11 mouse cellular contexts compared by ENCODE assay signal in the genomic region with DNA sequence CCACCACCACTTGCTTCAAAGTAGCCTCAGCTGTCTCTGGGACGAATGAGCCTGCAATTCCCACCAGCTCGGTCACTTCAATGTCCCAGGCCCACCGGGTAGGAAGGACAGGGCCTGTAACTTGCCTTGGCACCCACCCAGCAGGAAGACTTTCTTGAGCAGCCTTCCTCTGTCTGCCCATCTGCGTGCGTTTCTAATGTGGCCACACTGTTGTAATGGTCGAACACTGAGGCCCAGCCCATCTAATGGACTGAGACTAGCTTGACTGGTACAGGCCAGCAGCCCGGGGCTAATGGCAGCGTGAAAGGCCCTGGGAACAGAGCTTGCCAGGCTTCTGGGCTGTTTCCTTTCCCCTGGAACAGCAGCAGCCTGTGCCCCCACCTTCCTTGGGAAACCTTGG. TPM values are rescaled to one million over a fixed set of nuclear protein-coding genes. Genes with fewer than 3 reads are reported as not detected.
DNase-seq lines count a peak whose midpoint lies in the region; ATAC-seq and TF ChIP-seq lines count a peak whose summit lies in the region.
"Had no signal": no experiment of that assay in that cellular context is flagged by ENCODE, and none has a peak within 500 bp of the region (broad histone marks: within the 10 kb centered on the region; RNA-seq: fewer than 3 reads in every experiment).

No protein-coding gene starts in this region.

- no peaks in the 10 kb centered on the region for H3K9me3 ChIP-seq in forebrain, embryonic 13.5 days (replicated peaks)
- H3K9me3 ChIP-seq in forebrain, embryonic 10.5 days: no peaks in the 10 kb centered on the region
- no peaks in the 10 kb centered on the region for H3K9me3 ChIP-seq in intestine, embryonic 16.5 days (ENCODE audit: control insufficient read depth, low read length)
- no peaks in the 10 kb centered on the region for H3K9me3 ChIP-seq in embryonic facial prominence, embryonic 10.5 days

- ATAC-seq in forebrain, embryonic 13.5 days: no peak
- no peak for ATAC-seq in intestine, embryonic 16.5 days

- H3K4me2 ChIP-seq in forebrain, embryonic 13.5 days: peak overlapping the region; percentile 78; the same call in 1 of the 2 replicates
- H3K4me2 ChIP-seq in intestine, embryonic 16.5 days (ENCODE audit: low read depth, low read length): 0 out of 2 replicates have a peak overlapping the region, but pooled peaks have one; percentile 9

- peaks cover 44% of the 10 kb centered on the region for H3K27me3 ChIP-seq in forebrain, embryonic 13.5 days
- peaks cover 68% of the 10 kb centered on the region for H3K27me3 ChIP-seq in forebrain, embryonic 10.5 days (ENCODE audit: poor library complexity, severe bottlenecking)
- H3K27me3 ChIP-seq in intestine, embryonic 16.5 days (replicated peaks; ENCODE audit: control insufficient read depth, insufficient read depth, low read length): peaks cover 28% of the 10 kb centered on the region
- H3K27me3 ChIP-seq in embryonic facial prominence, embryonic 10.5 days (replicated peaks; ENCODE audit: low read depth, poor library complexity, severe bottlenecking): peaks cover 69% of the 10 kb centered on the region

- peaks cover 35% of the 10 kb centered on the region for H3K4me1 ChIP-seq in forebrain, embryonic 13.5 days
- peaks cover 20% of the 10 kb centered on the region for H3K4me1 ChIP-seq in forebrain, embryonic 10.5 days
- peaks cover 21% of the 10 kb centered on the region for H3K4me1 ChIP-seq in brown adipose tissue, adult 24 weeks (ENCODE audit: control insufficient read depth, insufficient read depth, insufficient read length, low read length)
- peaks cover 19% of the 10 kb centered on the region for H3K4me1 ChIP-seq in intestine, embryonic 16.5 days (ENCODE audit: control insufficient read depth, insufficient read depth, low read length)
- H3K4me1 ChIP-seq in embryonic facial prominence, embryonic 10.5 days: peaks cover 33% of the 10 kb centered on the region

- no peaks in the 10 kb centered on the region for H3K36me3 ChIP-seq in forebrain, embryonic 13.5 days (ENCODE audit: poor library complexity, severe bottlenecking)
- no peaks in the 10 kb centered on the region for H3K36me3 ChIP-seq in forebrain, embryonic 10.5 days (replicated peaks)
- H3K36me3 ChIP-seq in intestine, embryonic 16.5 days (ENCODE audit: control insufficient read depth, insufficient read depth, low read length): no peaks in the 10 kb centered on the region
- no peaks in the 10 kb centered on the region for H3K36me3 ChIP-seq in embryonic facial prominence, embryonic 10.5 days (replicated peaks)

- no peak overlapping the region for H3K9ac ChIP-seq in forebrain, embryonic 13.5 days
- H3K9ac ChIP-seq in intestine, embryonic 16.5 days (ENCODE audit: low read depth, low read length): peak overlapping the region; percentile 21; the same call in 1 of the 2 replicates

- no peak for DNase-seq in forebrain, embryonic 10.5 days (ENCODE audit: extremely low spot score, low spot score)
- DNase-seq in left cerebral cortex, adult 2 months (ENCODE audit: extremely low spot score in 1 of 2, low spot score in 2 of 2): no peak
- no peak for DNase-seq in left cerebral cortex, adult 18-20 months (ENCODE audit: low spot score in 2 of 2)
- no peak for DNase-seq in gastrocnemius, postnatal 14 days
- no peak for DNase-seq in embryonic facial prominence, embryonic 10.5 days (ENCODE audit: low spot score)
- DNase-seq: spleen, adult 18-20 months had no signal

- no peak overlapping the region for H3K27ac ChIP-seq in forebrain, embryonic 13.5 days
- H3K27ac ChIP-seq in forebrain, embryonic 10.5 days: no peak overlapping the region
- peak overlapping the region; percentile 95 for H3K27ac ChIP-seq in left cerebral cortex, adult 2 months
- peak overlapping the region; percentile 64 for H3K27ac ChIP-seq in brown adipose tissue, adult 24 weeks (replicated peaks; ENCODE audit: low read depth, low read length)
- H3K27ac ChIP-seq in intestine, embryonic 16.5 days (ENCODE audit: low read length): peak overlapping the region; percentile 72
- no peak overlapping the region for H3K27ac ChIP-seq in embryonic facial prominence, embryonic 10.5 days (replicated peaks)

- WGBS in forebrain, embryonic 13.5 days: 73% methylated on average over 8 of the region's 8 CpGs
- WGBS in forebrain, embryonic 10.5 days: 80% methylated on average over 8 of the region's 8 CpGs
- 69% methylated on average over 8 of the region's 8 CpGs for WGBS in intestine, embryonic 16.5 days
- WGBS in embryonic facial prominence, embryonic 10.5 days: 67% methylated on average over 8 of the region's 8 CpGs

- no peak for TF ChIP-seq CTCF in left cerebral cortex, adult 2 months (IDR thresholded peaks at IDR 0.05)

- no peak overlapping the region for H3K4me3 ChIP-seq in forebrain, embryonic 13.5 days
- H3K4me3 ChIP-seq in forebrain, embryonic 10.5 days: no peak overlapping the region
- H3K4me3 ChIP-seq in left cerebral cortex, adult 2 months: peak overlapping the region; percentile 74
- peak overlapping the region; percentile 19 for H3K4me3 ChIP-seq in brown adipose tissue, adult 24 weeks (ENCODE audit: insufficient read depth, low read depth, low read length)
- H3K4me3 ChIP-seq in intestine, embryonic 16.5 days (ENCODE audit: low read length): no peak overlapping the region
- H3K4me3 ChIP-seq in embryonic facial prominence, embryonic 10.5 days: no peak overlapping the region

- intact Hi-C loops in left cerebral cortex, adult 2 months (cut with DNase I): no loop called here
- intact Hi-C loops in gastrocnemius, postnatal 14 days (cut with DNase I; ENCODE audit: low total_unique reads): no loop called here

RNA-seq across cellular contexts. Expression of gene Adora1, which starts 2.9 kb away (rescaled TPM):
- 3.3 and 4.6 TPM in 2 replicates for polyA plus RNA-seq in forebrain, embryonic 13.5 days (2015; fragmentation: Nextera tagmentation; extraction: Ambion mirVana)
- polyA plus RNA-seq in forebrain, embryonic 10.5 days (2016; fragmentation: Nextera tagmentation; extraction: Ambion mirVana): 0.14 and 0.36 TPM in 2 replicates
- total RNA-seq in left cerebral cortex, adult 2 months (2021): 100 to 1,000 TPM; 180 to 188 TPM
- 100 to 1,000 TPM; 167 to 172 TPM for total RNA-seq in left cerebral cortex, adult 18-20 months (2021)
- polyA plus RNA-seq in brown adipose tissue, adult 24 weeks (2012; ENCODE audit: insufficient read depth, insufficient read length, missing spikeins): 41.1 and 67.9 TPM in 2 replicates
- polyA plus RNA-seq in intestine, embryonic 16.5 days (2015; fragmentation: Nextera tagmentation; extraction: Ambion mirVana): 6.8 and 8.2 TPM in 2 replicates
- total RNA-seq in gastrocnemius, postnatal 14 days (2021): under 1 TPM; 0.58 to 0.78 TPM
- polyA plus RNA-seq in embryonic facial prominence, embryonic 10.5 days (2016; fragmentation: Nextera tagmentation; extraction: Ambion mirVana): 0.28 and 0.65 TPM in 2 replicates
- total RNA-seq: monocyte, adult 5-6 weeks had no signal

RNA-seq across cellular contexts. Expression of gene Mybph, which starts 39.1 kb away (rescaled TPM):
- polyA plus RNA-seq in forebrain, embryonic 13.5 days (2015; fragmentation: Nextera tagmentation; extraction: Ambion mirVana): not detected in 2 replicates
- polyA plus RNA-seq in forebrain, embryonic 10.5 days (2016; fragmentation: Nextera tagmentation; extraction: Ambion mirVana): 0.46 and 0.65 TPM in 2 replicates
- total RNA-seq in left cerebral cortex, adult 2 months (2021): under 1 TPM in 1 of 2 experiments, not detected in 1; 0.25 TPM
- total RNA-seq in left cerebral cortex, adult 18-20 months (2021): under 1 TPM in 1 of 2 experiments, not detected in 1; 0.19 TPM
- not detected in 2 replicates for polyA plus RNA-seq in brown adipose tissue, adult 24 weeks (2012; ENCODE audit: insufficient read depth, insufficient read length, missing spikeins)
- polyA plus RNA-seq in intestine, embryonic 16.5 days (2015; fragmentation: Nextera tagmentation; extraction: Ambion mirVana): 0.17 and 0.24 TPM in 2 replicates
- 100 to 1,000 TPM; 716 to 830 TPM for total RNA-seq in gastrocnemius, postnatal 14 days (2021)
- polyA plus RNA-seq in embryonic facial prominence, embryonic 10.5 days (2016; fragmentation: Nextera tagmentation; extraction: Ambion mirVana): 0.49 and 1.4 TPM in 2 replicates
- total RNA-seq: monocyte, adult 5-6 weeks had no signal

RNA-seq across cellular contexts. Expression of gene Chil1, which starts 50.4 kb away (rescaled TPM):
- 2.0 and 3.2 TPM in 2 replicates for polyA plus RNA-seq in forebrain, embryonic 13.5 days (2015; fragmentation: Nextera tagmentation; extraction: Ambion mirVana)
- not detected in 2 replicates for polyA plus RNA-seq in forebrain, embryonic 10.5 days (2016; fragmentation: Nextera tagmentation; extraction: Ambion mirVana)
- 10 to 100 TPM; 14.0 TPM for total RNA-seq in left cerebral cortex, adult 2 months (2021)
- 10 to 100 TPM; 16.5 to 18.4 TPM for total RNA-seq in left cerebral cortex, adult 18-20 months (2021)
- not detected in 2 replicates for polyA plus RNA-seq in brown adipose tissue, adult 24 weeks (2012; ENCODE audit: insufficient read depth, insufficient read length, missing spikeins)
- polyA plus RNA-seq in intestine, embryonic 16.5 days (2015; fragmentation: Nextera tagmentation; extraction: Ambion mirVana): 0.43 and 0.57 TPM in 2 replicates
- total RNA-seq in gastrocnemius, postnatal 14 days (2021): 1 to 10 TPM; 1.4 to 2.0 TPM
- polyA plus RNA-seq in embryonic facial prominence, embryonic 10.5 days (2016; fragmentation: Nextera tagmentation; extraction: Ambion mirVana): 0.96 and 0.99 TPM in 2 replicates

RNA-seq across cellular contexts. Expression of gene Myog, which starts 57.5 kb away (rescaled TPM):
- not detected in 2 replicates for polyA plus RNA-seq in forebrain, embryonic 13.5 days (2015; fragmentation: Nextera tagmentation; extraction: Ambion mirVana)
- not detected in 2 replicates for polyA plus RNA-seq in forebrain, embryonic 10.5 days (2016; fragmentation: Nextera tagmentation; extraction: Ambion mirVana)
- not detected for total RNA-seq in left cerebral cortex, adult 2 months (2021)
- total RNA-seq in left cerebral cortex, adult 18-20 months (2021): not detected
- not detected in 2 replicates for polyA plus RNA-seq in brown adipose tissue, adult 24 weeks (2012; ENCODE audit: insufficient read depth, insufficient read length, missing spikeins)
- polyA plus RNA-seq in intestine, embryonic 16.5 days (2015; fragmentation: Nextera tagmentation; extraction: Ambion mirVana): 0.32 TPM in 2 replicates
- total RNA-seq in gastrocnemius, postnatal 14 days (2021): 10 to 100 TPM; 67.9 to 75.3 TPM
- 0.62 and 3.1 TPM in 2 replicates for polyA plus RNA-seq in embryonic facial prominence, embryonic 10.5 days (2016; fragmentation: Nextera tagmentation; extraction: Ambion mirVana)
- total RNA-seq: monocyte, adult 5-6 weeks had no signal
- polyA plus RNA-seq: gonadal fat pad, adult 2 months had no signal

Comparison
In these comparisons a context has a peak if more than half of its experiments do, and no peak if none do; other contexts are left out.
1. H3K27ac ChIP-seq: peak in left cerebral cortex, adult 2 months (single experiment), brown adipose tissue, adult 24 weeks (single experiment) and intestine, embryonic 16.5 days (single experiment); none in forebrain, embryonic 13.5 days (single experiment), forebrain, embryonic 10.5 days (single experiment) and embryonic facial prominence, embryonic 10.5 days (single experiment).
2. H3K4me3 ChIP-seq: peak in left cerebral cortex, adult 2 months (single experiment) and brown adipose tissue, adult 24 weeks (single experiment); none in forebrain, embryonic 13.5 days (single experiment), forebrain, embryonic 10.5 days (single experiment), intestine, embryonic 16.5 days (single experiment) and embryonic facial prominence, embryonic 10.5 days (single experiment).